Mouse (Mus musculus): ENCODE measurements around the gene Mbd3. TPM values are rescaled to one million over a fixed set of nuclear protein-coding genes. Genes with fewer than 3 reads are reported as not detected.
"Not testable (repeated sequence)": the region's sequence is repeated elsewhere in the genome, so short reads cannot be mapped to it uniquely, and the experiment has no call there.

The Mbd3 gene
- total RNA-seq, 2 experiments from 2014 or later, result 122 to 134 TPM

DNA sequence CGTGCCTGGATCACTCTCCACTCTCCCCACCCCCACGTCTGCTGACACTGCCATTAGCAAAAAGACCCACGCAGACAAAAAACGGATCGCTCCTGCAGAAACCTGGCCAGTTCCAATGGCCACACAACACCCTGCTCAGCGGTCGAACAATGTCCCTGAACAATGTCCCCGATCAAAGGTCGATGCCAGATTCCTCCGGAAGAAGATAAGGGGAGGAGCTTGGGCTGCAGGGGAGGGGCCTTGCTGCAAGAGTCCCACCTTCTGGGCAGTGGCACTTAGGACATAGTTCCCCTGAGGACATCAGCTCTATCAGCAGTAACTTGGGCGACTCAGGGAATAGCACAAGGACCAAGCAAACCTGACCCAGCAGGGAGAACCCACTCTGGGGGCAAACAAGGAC is 47.5 kb downstream of the Mbd3 start:
- intact Hi-C loops (cut with DNase I), result loop anchor here (10.0 kb wide), 1 partner anchor 143 kb away; the partner anchor contains the start of gene Onecut3

DNA sequence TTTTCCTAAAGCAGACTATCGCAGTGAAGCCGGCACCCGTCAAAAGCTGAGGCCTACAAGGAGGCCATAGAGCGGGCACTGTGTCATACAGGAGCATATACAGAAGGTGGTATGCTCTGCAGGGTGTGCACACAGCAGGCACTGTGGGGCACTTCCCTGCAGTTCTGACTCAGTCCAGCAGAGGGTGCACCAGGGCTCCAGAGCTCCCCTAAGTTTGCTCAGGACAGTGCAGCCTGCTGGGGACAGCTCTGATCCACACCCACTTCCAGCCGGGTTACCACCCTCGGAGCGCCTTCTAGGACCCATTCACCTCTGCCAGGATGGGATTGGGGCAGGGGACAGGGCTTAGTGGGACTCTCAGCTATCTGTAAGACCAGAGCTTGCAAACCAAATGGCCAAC is 49.1 kb downstream of the Mbd3 start:
- peak; percentile 79 to 87 for DNase-seq (ENCODE audit: low spot score in 2 of 2)
- intact Hi-C loops (cut with DNase I), result loop anchor here (10.0 kb wide), 1 partner anchor 145 kb away; the partner anchor contains the start of gene Onecut3

More for the DNA sequence above, 47.5 kb downstream of the Mbd3 start:
- DNase-seq (ENCODE audit: low spot score in 2 of 2), result no peak

DNA sequence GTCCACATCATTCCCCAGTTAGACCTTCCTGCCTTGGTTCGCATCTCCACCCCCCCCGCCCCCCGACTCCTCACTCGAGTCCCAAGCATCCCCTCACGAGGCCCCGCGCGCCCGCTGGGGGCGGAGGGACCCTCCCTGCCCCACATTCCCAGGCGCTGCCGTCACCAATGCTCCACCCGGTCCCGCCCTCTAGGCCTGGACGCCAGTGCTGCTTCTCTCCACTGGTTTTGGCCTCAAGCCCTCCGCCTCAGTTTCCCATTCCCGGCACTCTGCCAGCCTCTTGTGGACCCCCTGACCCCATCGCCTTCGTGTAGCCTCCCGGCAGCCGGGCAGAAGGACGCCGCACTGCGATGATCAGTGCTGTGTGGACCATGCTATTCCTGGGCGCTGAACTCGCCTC is 50.4 kb downstream of the Mbd3 start:
- intact Hi-C loops (cut with DNase I), result no loop called here
- no peak for DNase-seq (ENCODE audit: low spot score in 2 of 2)

DNA sequence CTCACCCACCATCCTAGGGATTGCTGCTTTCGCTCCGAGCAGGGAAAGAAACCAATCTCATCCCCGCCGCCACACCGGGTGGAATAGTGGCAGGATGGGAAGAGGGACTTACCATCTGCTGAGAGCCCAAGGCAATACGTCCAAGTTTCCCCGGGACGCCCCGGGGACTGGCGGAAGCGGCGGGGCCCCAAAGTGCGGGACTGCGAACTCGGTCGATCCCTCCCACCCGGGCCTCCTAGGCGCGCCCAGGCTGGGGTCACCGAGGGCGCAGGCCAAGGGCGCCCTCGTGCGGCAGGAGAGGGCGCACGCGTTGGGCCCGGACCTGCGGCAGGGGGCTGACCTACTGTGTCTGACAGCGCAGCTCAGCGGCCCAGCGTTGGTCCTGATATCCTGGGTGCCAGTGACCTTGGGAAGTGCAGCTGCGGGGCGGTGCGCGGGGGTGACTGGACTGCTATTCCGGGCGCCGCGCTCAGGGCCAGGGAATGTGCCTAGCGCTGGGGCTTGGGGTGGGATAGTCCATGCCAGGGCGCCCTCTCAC is 51.0 kb downstream of the Mbd3 start, which contains the start of gene Adamtsl5:
Gene Adamtsl5, minus strand, starts transcription at position 169 of the 538 bp plus-strand sequence.
- intact Hi-C loops (cut with DNase I), result no loop called here
- no peak for DNase-seq (ENCODE audit: low spot score in 2 of 2)

DNA sequence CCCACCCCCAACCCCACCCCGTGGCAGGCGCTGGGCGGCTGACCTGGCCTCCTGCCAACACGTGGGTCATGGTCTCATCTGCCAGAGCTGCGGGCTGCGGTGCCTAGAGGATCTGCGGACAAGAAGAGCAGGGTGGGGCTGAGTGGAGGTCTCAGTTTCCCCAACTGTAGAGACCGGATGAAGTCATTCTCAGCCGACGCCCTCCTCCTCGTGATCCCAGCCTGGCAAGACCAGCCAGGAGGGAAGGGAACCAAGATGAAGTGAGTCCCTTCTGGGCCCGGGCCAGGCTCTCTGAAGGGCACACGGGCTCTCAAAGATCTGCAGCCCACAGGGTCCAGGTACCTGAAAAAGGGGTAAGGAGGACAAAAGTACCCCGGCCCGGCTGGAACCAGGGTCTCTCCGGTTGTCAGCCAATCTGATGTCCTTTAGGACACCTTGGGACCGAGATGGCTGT is 51.8 kb downstream of the Mbd3 start:
- intact Hi-C loops (cut with DNase I), result no loop called here
- DNase-seq (ENCODE audit: low spot score in 2 of 2), result no peak

DNA sequence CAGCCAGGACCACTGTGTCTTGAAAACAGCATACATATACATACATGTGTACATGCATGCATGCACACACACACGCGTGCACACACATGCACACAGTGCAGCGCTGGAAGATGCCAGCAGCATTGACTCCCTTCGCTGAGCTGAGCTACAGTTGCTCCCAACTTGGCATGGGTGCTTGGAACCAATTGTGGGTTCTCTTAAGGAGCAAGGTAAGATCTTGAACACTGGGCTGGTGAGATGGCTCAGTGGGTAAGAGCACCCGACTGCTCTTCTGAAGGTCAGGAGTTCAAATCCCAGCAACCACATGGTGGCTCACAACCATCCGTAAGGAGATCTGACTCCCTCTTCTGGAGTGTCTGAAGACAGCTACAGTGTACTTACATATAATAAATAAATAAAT is 53.4 kb downstream of the Mbd3 start:
- DNase-seq (ENCODE audit: low spot score in 2 of 2); intact Hi-C loops (cut with DNase I): not testable (repeated sequence)

DNA sequence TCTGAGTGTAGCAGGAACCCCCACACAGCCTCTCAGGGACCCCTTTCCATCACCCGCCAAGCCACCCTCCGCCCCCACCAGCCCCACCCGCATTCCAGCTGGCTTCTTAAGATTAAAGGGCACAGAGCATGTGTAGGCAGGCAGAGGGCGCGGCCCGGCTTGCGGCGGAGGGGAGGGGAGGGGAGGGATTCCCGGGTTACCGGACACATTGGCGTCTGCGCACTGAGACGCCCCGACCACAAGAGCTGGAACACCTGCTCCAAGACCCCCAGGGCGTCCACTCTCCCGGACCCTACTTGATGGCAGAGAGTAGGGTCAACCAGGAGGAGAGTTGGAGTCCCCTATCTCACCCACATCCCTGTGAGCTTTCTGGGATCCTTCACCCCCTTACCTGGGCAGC is 54.2 kb downstream of the Mbd3 start:
- intact Hi-C loops (cut with DNase I), result no loop called here
- DNase-seq (ENCODE audit: low spot score in 2 of 2), result no peak

DNA sequence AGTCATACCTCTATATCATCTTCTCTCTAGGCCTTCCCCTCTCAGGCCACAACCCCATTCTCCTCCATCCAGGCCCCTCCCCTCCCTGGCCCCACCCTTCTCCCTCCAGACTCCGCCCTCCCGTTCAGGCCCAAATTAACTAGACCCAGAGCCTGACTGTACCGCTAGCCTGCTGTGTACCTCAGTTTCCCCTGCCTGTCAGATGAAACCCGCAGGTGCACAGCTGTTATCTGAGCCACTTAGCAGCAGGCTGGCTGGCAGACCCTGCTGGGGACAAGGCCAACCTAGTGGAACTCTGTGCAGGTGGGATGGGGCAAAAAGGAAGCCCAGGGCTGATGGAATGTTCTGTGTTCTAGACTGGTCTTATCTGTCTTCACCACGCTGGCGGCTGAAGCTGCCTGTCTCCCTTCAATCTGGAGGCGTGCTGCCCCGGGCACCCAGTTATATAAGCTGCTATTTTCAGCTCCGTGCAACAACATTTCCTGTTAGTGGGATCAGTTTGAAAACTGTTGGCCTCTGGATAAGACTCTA is 55.2 kb downstream of the Mbd3 start:
- intact Hi-C loops (cut with DNase I), result no loop called here
- no peak for DNase-seq (ENCODE audit: low spot score in 2 of 2)

DNA sequence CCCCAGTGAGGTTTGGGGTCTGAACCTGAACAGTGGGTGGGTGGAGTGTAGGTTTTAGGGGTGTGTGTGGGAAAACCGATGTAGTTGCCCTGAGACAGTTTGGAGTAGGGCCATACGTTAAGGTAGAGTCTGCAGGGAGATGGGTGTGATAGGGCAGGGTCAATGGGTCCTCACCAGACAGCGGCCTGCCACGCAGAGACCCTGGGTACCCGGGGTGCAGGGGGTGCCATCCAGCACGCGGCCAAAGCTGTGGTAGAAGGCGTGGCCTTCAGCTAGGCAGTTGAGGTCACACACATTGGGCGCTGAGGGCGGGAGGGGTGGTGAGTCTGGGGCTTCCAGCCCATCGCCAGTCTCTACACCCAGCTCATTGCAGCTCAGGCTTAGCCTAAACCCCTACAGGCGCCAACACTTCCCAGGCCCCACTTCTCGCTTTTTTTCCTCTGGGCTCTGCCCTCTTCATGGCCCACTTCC is 55.9 kb downstream of the Mbd3 start:
- intact Hi-C loops (cut with DNase I), result no loop called here
- DNase-seq (ENCODE audit: low spot score in 2 of 2), result no peak

DNA sequence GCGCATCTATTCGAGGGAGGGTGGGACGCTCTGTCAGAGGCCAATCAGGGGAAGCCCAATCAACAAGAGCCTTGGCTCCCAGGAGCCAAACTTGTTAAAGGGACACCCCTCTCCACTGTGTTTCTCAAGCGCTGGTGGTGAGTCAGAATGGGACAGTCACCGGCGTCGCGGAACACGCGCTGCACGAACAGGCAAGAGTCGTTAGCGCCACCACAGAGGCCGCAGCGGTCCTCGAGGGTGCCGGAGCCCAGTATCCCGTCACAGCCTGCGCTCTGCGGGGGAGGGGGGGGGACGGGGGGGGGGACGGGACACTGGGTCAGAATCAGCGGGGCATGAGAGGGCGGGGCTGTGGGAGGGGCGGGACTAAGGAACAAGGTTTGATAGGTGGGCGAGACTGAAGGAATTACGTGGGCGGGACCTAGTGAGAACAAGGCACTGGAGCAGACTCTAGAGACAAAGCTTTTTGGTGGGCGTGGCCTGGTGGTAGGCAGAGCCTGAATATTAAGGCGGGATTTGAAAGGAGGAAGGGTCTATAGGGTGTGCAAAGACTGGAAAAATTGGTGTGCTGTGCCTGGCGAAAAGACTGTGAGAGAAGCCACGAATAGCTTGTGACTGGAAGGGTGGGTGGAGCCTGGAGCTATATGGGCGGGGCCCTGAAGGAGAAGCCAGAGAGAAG is 56.5 kb downstream of the Mbd3 start:
- peak in 1 of 2 experiments; percentile 65 for DNase-seq (ENCODE audit: low spot score in 2 of 2)
- intact Hi-C loops (cut with DNase I), result no loop called here

Small RNAs within 50 kb of the gene (microRNA-seq; reads per million reads assigned to microRNA genes)
- 0 reads per million in 2 experiments for gene Gm22721

Other genes with a start within 250 kb of the Mbd3 start
- 100 to 1,000 TPM in 1 of 2 experiments, 10 to 100 TPM in 1; 95.6 to 111 TPM for gene Cirbp, start 233.6 kb downstream of the Mbd3 start, total RNA-seq (2021)
- 1 to 10 TPM; 5.7 to 6.2 TPM for gene 1600002K03Rik, start 226.6 kb downstream of the Mbd3 start, total RNA-seq (2021)
- 10 to 100 TPM; 13.9 to 14.3 TPM for gene Efna2, start 220.1 kb downstream of the Mbd3 start, total RNA-seq (2021)
- gene Mum1, start 173.1 kb downstream of the Mbd3 start, total RNA-seq (2021), result 10 to 100 TPM; 39.4 to 41.5 TPM
- gene Ndufs7, start 150.4 kb downstream of the Mbd3 start, total RNA-seq (2021), result 100 to 1,000 TPM; 171 to 187 TPM
- gene Gamt, start 138.5 kb downstream of the Mbd3 start, total RNA-seq (2021), result 10 to 100 TPM; 20.7 to 29.7 TPM
- 10 to 100 TPM; 84.3 to 84.9 TPM for gene Dazap1, start 138.1 kb downstream of the Mbd3 start, total RNA-seq (2021)
- 100 to 1,000 TPM; 743 to 795 TPM for gene Rps15, start 107.1 kb downstream of the Mbd3 start, total RNA-seq (2021)
- gene Apc2, start 103.6 kb downstream of the Mbd3 start, total RNA-seq (2021), result 100 to 1,000 TPM; 131 to 139 TPM
- 10 to 100 TPM; 21.2 to 25.5 TPM for gene 2310011J03Rik, start 79.0 kb downstream of the Mbd3 start, total RNA-seq (2021)
- 1 to 10 TPM; 4.9 to 5.7 TPM for gene Pcsk4, start 70.1 kb downstream of the Mbd3 start, total RNA-seq (2021)
- gene Reep6, start 69.6 kb downstream of the Mbd3 start, total RNA-seq (2021), result 10 to 100 TPM in 1 of 2 experiments, 1 to 10 TPM in 1; 8.6 to 10.1 TPM
- 1 to 10 TPM; 2.0 to 4.2 TPM for gene Adamtsl5, start 51.1 kb downstream of the Mbd3 start, total RNA-seq (2021)
- 10 to 100 TPM in 1 of 2 experiments, 1 to 10 TPM in 1; 7.6 to 10.6 TPM for gene Plk5, start 43.1 kb downstream of the Mbd3 start, total RNA-seq (2021)
- 10 to 100 TPM; 19.9 to 24.1 TPM for gene Mex3d, start 11.9 kb downstream of the Mbd3 start, total RNA-seq (2021)
- gene Uqcr11, start 7.3 kb upstream of the Mbd3 start, total RNA-seq (2021), result 100 to 1,000 TPM; 587 to 604 TPM
- gene Tcf3, start 34.1 kb upstream of the Mbd3 start, total RNA-seq (2021), result 10 to 100 TPM; 26.6 to 29.1 TPM
- gene Onecut3, start 95.3 kb upstream of the Mbd3 start, total RNA-seq (2021), result not detected
- gene Atp8b3, start 139.6 kb upstream of the Mbd3 start, total RNA-seq (2021), result under 1 TPM; 0.15 TPM
- gene Rexo1, start 162.0 kb upstream of the Mbd3 start, total RNA-seq (2021), result 10 to 100 TPM; 44.5 to 46.3 TPM
- 10 to 100 TPM; 46.7 to 48.0 TPM for gene Klf16, start 177.8 kb upstream of the Mbd3 start, total RNA-seq (2021)
- 100 to 1,000 TPM; 212 to 220 TPM for gene Abhd17a, start 190.8 kb upstream of the Mbd3 start, total RNA-seq (2021)
- gene Scamp4, start 203.3 kb upstream of the Mbd3 start, total RNA-seq (2021), result 10 to 100 TPM; 35.8 to 39.3 TPM
- 1 to 10 TPM; 2.8 TPM for gene Adat3, start 203.3 kb upstream of the Mbd3 start, total RNA-seq (2021)
- gene Gm49322, start 206.5 kb upstream of the Mbd3 start, total RNA-seq (2021), result 1 to 10 TPM; 2.6 to 2.8 TPM
- gene Csnk1g2, start 223.3 kb upstream of the Mbd3 start, total RNA-seq (2021), result 100 to 1,000 TPM; 188 to 196 TPM

All from left cerebral cortex, postnatal 14 days (tissue).